Mouse (Mus musculus): ENCODE data around the gene Rabgap1l.

DNA sequence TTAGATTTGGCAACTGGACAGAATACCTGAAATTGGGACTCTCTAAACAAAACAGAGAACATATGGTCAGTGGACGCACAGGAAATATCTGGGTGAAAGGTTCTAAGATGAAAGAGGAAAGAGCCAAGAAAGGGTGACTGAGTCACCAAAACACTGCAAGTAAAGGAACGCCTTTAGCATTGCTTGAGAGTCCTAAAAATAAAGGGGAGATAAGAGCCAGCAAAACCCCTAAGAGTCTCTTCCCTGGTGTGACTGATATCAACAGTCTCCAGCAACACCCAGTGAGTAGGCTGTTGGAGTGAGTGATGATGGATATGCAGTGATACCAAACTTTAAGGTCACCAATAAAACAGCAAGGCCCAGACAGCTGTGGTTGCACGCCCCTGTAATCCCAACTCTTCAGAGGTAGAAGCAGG lies 32.4 kb upstream of the Rabgap1l start:
- TF ChIP-seq CTCF (IDR thresholded peaks at IDR 0.05; ENCODE audit: low read depth, low read length) (no peak), POLR2A (IDR thresholded peaks at IDR 0.05; ENCODE audit: extremely low read depth, insufficient read depth, low read length) (no peak)
